Mouse (Mus musculus): ENCODE measurements around the gene Gm49601.

DNA sequence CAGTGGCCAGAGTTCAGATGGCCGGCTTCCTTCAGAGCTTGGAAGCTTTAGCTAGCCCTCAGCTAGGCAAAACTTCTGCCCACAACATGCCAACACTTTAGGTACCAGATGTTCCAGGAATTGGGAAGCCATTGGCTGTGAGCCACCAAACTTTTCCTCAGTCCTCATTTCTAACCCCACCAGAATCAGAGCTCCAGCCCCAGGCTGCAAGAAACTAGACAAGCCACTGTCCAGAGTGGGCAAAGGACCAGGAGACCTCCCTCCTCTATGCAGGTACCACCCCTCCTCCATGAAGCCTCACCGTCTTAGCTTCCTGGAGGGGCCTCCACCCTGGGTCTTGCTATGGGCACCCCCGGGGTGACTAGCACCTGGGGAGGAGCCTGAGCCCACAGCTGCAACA is 936 bp upstream of the Gm49601 start:
- no peak for TF ChIP-seq CTCF (IDR thresholded peaks at IDR 0.05; ENCODE audit: low read depth)
- no peak for TF ChIP-seq EP300 (optimal IDR thresholded peaks at IDR 0.05)
